Mouse (Mus musculus) left cerebral cortex, postnatal 10 days (tissue): ENCODE results near the gene Hoxb8. TPM values are rescaled to one million over a fixed set of nuclear protein-coding genes. Genes with fewer than 3 reads are reported as not detected.

Experiments used
- DNase-seq, 2 experiments: peaks; one replicate each; pipeline ENCODE4 v3.0.0; 2021 to 2022; ENCODE audit warnings: low spot score in 2 of 2, mixed read lengths in 1 of 2; ENCODE audit errors: extremely low spot score in 1 of 2
- intact Hi-C: fragments of 180-260 bp; cut with DNase I; formaldehyde crosslinking; loops from one replicate; pipeline ENCODE4 v1.15.1; 2025
- total RNA-seq, 2 experiments: library from RNA; stranded (reverse); gene quantifications; 2 replicates each; pipeline ENCODE4 v1.2.3; 2021

Hoxb8 gene
- total RNA-seq, 2 experiments from 2014 or later, result not detected

DNA sequence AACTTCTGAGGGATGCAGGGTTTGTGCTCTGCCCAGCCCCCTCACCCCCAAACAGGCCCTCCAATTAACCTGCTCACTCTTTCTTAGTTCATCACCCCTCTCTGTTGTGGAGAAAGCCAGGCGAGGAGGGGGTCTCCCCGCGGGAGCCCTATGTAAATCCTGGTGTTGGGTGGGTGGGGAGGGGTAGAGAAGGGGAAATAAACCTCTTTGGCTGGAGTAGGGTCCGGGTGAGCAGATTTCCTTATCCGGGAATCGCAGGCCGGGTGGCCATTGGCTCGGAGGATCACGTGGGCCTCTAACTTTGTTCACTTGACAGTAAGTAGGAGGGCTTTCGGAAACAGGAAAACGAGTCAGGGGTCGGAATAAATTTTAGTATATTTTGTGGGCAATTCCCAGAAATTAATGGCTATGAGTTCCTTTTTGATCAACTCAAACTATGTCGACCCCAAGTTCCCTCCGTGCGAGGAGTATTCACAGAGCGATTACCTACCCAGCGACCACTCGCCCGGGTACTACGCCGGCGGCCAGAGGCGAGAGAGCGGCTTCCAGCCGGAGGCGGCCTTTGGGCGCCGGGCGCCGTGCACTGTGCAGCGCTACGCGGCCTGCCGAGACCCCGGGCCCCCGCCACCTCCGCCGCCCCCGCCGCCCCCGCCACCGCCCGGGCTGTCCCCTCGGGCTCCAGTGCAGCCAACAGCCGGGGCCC, 36.8 kb downstream of the Hoxb8 start:
- DNase-seq, result no peak
- intact Hi-C loops, result no loop called here

DNA sequence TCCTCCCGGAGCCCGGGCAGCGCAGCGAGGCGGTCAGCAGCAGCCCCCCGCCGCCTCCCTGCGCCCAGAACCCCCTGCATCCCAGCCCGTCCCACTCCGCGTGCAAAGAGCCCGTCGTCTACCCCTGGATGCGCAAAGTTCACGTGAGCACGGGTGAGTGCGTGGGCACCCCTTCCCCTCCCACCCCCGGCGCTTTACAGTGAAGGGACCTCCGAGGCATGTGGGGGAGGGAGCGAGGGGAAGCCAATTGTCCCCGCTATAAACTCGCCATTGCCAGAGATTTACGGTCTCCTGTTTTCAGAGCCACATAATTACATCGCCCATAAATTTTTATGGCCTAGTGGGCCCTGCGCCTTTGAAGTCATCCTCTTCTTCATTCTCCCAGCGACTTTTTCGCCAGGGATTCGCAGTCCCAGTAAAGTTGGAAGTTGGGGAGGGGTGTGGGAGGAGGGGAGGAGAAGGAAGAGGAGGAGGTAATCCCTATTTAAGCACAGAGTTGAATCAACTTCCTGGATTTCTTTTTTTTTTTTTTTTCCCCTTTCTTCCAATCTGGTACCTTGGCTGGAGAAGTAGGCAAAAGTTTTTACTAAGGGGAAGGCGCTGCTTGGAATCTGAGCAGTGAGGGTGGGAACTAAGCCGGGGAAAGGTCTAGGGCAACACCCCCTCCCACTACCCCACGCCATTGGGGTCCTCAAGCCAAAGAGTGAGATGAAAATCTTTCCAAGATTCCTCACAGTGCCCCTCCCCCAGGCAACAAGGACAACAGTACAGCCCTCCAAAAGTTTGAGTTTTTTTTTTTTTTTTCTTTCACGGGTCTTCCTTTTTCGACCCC, 37.6 kb downstream of the Hoxb8 start:
- intact Hi-C loops, result no loop called here
- DNase-seq, result no peak

DNA sequence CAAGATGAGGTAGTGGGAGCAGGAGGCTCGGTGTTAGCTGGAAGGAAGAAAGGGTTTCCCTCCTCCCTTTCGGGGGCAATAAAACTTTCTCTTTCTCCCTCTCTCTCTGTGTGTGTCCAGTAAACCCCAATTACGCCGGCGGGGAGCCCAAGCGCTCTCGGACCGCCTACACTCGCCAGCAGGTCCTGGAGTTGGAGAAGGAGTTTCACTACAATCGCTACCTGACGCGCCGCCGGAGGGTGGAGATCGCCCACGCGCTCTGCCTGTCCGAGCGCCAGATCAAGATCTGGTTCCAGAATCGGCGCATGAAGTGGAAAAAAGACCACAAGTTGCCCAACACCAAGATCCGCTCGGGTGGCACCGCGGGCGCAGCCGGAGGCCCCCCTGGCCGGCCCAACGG, 38.2 kb downstream of the Hoxb8 start:
- intact Hi-C loops, result no loop called here
- DNase-seq, result no peak

DNA sequence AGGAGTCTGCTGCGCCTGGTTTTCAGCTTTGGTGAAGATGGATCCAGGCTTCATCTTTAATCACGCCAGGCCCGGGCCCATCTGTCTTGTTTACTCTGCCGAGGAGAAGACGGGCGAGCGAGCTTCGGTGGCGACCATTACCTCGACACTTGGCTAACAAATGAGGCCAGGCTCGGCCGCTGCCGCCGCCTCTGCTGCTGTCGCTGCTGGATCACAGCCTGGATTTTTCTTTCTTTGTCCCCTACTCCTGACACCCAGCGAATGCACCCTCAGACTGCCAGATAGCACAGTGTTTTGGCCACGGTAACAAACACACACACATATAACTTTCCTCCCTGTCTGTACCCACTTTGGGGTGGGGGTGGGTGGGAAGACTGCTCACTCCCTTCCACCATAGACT, 39.0 kb downstream of the Hoxb8 start:
- intact Hi-C loops, result no loop called here

DNA sequence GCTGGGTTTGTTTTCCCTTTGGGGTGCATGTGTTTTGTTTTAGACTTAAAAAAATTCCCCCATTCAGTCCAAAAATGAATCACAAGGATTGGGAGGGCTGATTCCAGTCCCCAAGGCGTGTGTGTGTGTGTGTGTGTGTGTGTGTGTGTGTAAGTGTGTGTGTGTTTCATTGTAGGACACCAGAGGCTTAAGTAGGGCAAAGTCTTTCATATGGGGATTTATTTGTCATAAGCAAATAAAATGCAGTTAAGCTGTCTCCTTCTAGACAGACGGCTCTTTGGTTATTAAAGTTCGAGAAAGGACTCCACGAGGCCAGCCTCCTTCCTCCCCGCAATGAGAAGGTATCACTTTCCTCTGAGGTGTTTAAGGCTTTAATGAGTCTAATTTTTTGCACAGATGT, 40.1 kb downstream of the Hoxb8 start:
- no peak for DNase-seq
- intact Hi-C loops, result no loop called here

More for the DNA sequence above, 39.0 kb downstream of the Hoxb8 start:
- DNase-seq, result no peak

DNA sequence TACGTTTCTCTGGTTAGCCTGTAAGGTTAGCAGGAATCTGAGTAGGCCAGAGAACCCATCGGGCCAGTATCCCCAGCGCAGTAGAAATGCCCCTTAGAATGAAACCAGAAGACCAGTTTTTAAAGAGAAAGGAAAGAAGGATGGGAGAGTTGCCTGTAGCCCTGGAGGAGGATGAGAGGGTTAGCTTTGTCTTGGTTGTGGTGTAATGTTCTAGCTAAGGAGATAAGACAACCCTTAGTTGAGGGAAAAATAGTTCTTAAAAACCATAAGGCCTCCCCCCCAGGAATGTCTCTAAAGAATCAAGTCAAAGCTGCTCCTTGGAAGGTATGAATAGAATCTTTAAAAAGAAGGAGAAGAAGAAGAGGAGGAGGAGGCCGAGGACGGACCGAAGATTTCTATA, 41.0 kb downstream of the Hoxb8 start:
- no peak for DNase-seq
- intact Hi-C loops, result no loop called here

DNA sequence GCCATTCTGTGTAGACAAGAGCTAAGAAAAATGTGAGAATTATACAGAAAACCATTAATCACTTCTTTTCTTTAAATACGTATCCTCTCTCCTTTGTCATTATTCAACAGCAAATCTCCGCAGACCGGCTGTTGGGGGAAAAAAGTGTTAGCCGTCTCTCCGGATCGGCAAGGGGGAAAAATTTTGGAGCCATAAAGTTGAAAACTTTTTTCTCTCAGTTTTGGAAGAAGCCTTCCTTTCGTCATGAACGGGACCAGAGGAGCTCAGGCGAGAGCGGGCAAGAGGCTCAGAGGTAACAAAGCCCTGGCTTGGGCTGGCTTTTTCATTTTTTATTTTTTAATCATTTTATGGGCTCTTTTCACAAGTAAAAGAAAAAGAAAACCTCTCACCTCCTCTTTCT, 41.4 kb downstream of the Hoxb8 start, which contains the start of gene Hoxb3:
Hoxb3 (plus strand) TSS at position 173 of the 400 bp plus-strand sequence.
- intact Hi-C loops, result no loop called here
- no peak for DNase-seq

DNA sequence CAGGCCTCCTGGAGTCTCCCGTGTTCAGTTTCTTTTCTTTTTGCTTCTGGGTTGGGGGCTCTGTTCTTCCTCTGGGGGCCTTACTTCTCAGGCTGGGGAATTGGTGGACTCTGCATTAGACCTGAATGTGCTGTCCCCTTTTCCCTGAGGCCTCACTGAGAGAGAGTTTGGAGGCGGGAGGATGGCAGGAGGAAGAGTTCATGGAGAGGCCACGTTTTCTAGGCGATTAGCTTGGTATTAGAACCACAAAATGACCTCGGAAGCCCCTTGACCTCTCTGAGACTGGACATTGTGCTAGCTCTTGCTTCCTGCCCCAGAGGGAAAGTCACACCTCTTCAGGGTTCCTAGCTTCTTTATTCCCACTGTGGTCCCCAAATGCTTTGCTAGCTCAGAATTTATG, 42.4 kb downstream of the Hoxb8 start:
- no peak for DNase-seq
- intact Hi-C loops, result no loop called here

DNA sequence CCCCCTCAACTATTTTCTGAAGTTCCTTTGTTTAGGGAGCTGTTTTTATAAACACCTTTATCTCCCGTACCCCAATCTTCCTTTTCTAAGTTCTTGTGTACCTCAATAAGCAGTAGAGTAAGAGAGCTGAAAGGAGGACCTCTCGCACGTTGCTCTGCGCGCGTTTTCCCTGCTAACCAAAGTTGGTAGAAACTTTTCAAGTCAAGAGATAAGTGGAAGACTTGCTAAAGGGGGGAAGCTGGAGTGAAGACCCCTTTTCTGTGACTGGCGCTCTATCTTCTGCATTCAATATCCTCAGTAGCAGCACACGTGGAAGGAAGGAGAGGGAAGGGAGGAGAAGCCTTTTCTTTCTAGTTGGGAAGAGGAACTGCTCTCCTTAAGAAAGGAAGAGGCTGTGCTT, 43.3 kb downstream of the Hoxb8 start:
- DNase-seq, result no peak
- intact Hi-C loops, result no loop called here

DNA sequence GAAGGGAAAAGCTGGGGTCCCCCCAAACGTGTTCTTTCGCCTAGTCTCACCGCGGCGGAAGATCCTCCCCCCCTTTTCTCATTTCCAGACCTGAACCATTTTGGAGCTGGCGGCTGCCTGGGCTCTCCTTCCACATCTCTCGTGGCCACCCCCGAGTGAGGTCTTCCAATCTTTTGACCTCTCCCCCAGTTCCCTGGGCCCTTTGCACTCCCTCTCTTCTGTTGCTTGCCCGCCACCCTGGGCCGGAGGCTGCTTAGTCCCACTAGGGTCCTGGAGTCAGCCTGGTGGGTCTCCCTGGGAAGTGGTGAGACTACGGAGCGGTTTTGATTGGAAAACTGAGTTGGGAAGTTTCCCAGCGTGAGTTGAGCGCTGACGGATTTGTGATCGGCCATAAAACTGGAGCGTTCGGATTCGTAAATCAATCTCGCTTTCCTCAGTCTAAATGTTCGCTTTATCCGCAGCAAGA, 44.1 kb downstream of the Hoxb8 start:
- no peak for DNase-seq
- intact Hi-C loops, result no loop called here

DNA sequence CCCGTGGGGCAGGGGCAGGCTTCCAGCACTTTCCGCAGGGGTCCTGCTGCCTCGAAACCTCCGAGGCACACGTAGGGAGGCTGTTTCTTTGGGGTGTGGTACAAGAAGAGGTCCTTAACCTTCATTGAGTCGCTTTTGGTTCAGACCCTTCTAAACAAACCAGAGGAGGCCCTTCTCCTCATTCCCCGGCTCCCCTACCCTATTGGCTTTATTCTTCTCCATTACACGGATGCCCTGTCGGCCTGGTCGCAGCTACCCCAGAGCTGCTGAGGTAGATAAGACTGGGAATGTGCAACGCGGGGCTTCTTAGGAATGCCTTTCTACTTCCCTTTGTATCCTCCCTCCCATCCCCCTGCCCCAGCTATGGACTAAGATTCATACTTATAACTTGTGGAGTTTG, 45.0 kb downstream of the Hoxb8 start:
- no peak for DNase-seq
- intact Hi-C loops, result no loop called here

DNA sequence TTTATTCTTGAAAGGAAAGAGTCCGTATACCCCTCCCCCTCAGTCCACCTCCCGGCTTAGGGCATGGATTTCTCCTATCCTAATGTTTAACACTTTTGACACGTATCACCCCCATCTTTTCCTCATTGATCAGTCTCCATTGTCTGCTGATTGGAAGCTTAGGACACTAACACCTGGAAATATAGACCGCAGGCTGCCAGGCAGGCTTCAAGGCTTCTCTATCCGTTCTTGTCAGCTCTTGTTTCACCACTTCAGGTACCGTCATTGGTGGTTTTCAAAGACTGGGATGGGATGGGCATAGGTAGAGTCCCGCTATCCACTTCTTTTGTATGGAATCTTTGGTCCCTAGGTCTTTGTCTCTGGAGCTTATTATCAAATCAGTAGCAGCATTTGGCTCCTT, 45.4 kb downstream of the Hoxb8 start:
- intact Hi-C loops, result no loop called here
- DNase-seq, result no peak

DNA sequence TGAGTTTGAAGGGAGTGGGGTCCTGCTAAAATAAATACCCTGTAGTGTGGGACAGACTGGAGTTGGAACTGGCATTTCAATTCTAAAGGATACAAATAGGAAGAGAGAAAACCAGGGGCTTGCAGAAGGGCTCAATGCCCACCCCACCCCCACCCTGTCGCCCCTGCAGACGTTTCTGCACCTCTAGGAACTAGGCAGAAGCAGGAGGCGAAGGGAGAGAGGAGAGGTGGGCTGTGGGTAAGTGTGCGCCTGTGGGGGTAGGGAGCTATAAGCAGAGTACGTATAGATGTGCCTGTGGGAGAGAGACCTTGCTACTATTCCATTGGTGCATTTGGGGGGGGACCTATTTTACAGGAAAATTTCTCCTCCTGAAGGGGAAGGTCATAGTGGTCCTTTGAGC, 46.0 kb downstream of the Hoxb8 start:
- intact Hi-C loops, result no loop called here

DNA sequence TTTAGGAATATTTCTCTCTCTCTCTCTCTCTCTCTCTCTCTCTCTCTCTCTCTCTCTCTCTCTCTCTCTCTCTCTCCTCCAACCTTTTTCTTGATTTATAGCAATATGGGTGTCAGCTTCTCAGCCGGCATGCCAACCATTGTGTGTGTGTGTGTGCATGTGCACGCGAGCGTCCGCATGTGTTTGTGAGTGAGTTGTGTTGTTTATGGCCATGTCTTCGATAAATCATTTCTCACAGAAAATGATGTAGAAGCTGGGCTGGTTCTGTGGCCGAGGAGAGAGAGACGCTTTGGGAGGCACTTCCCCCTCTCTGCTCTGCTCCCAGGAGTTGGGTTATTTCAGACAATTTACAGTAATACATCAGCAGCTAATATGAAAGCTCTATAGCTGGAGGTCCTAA, 46.9 kb downstream of the Hoxb8 start:
- intact Hi-C loops, result no loop called here
- no peak for DNase-seq

More for the DNA sequence above, 46.0 kb downstream of the Hoxb8 start:
- DNase-seq, result no peak

DNA sequence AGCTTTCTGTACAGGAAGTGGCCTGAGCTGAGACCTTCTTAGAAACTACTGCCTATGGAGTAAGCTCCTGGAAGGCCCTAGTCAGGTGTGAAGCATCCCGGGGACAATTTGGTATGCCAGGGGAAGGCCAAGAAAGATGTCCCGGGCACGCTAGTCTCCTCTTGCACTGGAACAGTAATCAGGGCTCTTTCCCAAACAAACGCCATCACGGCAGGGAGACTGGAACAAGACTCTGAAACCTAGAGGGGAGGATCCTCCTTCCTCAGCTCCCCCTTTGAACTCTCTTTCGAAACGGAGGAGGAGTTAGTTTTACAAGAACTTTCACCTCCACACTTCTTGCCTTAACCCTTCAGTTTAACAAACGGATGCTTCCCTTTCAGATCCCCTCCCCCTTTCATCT, 50.4 kb downstream of the Hoxb8 start:
- intact Hi-C loops, result no loop called here
- no peak for DNase-seq

DNA sequence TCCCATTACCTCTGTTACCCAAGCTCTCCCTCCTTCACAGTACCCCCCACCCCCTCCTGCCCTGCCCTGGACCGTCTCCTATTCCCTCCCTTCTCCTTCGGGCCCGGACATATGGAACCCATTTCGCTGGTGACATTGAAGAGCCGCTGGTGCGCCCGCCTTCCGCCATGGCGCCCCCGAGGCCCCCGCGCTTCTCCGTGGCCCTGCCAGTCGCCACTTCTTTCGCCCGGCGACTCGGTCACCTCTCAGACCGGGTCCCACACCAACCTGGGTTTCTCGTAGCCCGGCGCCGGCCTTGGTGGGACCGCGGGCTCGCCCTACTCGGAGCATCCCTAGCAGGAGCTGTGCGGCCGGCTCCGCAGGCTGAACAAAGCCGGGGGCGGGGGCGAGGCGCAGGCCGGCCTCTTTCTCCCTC, 50.9 kb downstream of the Hoxb8 start:
- no peak for DNase-seq
- intact Hi-C loops, result no loop called here

DNA sequence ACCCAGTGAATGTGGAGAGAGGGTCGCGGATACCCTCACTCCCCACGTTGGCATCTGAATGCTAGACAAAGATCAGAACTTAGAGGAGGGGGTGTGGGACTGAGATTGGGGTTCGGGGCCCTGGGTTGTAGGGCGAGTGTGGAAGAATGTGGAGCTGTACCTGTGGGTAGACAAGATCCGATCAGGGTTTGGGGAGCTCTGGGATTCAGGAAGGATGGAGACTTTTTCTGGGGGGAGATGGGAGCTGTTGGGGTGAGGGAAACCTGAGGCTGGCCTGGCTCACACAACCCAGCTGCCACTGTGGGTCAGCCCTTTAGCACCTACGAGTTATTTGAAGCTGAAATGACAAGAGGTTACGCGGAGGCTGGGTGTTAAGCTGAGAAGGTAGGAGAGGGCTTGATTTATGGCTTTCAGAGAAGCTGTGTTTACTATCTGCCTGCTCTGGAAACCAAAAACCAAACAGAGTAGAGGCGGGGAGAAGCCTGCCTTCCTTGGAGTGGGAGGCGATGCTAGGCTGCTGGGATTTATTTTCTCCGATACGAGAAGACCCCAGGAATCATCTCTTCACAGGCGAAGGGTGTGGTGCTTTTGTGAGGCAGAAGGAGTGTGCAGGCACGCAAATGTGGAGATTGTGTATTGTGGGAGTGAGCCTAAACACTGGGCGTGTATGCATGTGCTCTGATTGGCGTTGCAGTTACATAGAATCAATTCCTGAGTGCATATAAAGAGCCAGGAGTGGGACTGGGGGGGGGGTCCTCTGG, 51.7 kb downstream of the Hoxb8 start:
- DNase-seq, result no peak
- intact Hi-C loops, result no loop called here

DNA sequence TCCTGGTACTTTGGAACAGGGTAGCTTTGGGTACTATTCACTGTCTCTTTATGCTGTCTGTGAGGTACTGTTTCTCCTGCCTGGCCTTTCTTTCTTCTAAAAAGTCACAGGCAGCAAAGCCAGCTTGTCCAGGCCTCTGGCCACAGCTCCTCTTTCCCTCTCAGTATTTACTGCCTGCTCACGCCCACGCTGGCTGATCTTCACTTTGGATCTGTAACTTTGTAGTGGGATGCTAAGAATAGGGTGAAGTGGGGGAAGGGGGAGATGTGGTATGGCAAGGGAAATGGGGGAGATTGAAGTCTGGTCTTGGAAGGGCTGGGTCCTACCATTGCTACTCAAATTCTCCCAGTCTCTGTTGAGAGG, 52.3 kb downstream of the Hoxb8 start:
- DNase-seq, result no peak
- intact Hi-C loops, result no loop called here
